Mouse (Mus musculus): Measurements from ENCODE around the gene Pkd2l1. TPM values are rescaled to one million over a fixed set of nuclear protein-coding genes. Genes with fewer than 3 reads are reported as not detected.

Pkd2l1 gene
- polyA plus RNA-seq, 1 experiment from 2014 or later = 0.15 TPM

DNA sequence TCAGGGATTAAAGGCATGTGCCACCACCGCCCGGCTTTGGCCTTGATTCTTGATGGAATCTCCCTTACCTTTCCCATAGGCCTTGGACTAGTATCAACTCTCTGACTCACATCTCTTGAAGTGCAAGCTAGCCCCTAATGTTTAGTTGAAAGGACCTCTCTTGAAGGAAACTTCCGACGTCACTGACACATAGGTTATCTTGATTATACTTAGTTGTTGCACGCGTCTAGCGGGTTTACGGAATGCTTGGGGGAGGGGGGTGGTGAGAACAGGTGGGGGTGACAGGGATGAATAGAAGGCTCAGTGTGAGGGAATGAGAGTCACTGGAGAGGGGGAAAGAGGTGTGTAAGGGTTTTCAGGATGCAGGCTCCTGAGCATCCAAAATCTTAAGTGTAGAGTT lies 45.3 kb downstream of the Pkd2l1 start:
- Histone ChIP-seq H3K27ac (ENCODE audit: low read depth, low read length) (no peak overlapping the region), H3K36me3 (ENCODE audit: control insufficient read depth, insufficient read depth, low read length) (peaks cover 23% of the 10 kb centered on the region), H3K27me3 (replicated peaks; ENCODE audit: control insufficient read depth, insufficient read depth, low read length) (no peaks in the 10 kb centered on the region), H3K4me3 (ENCODE audit: low read depth, low read length) (no peak overlapping the region), H3K9ac (ENCODE audit: low read length) (no peak overlapping the region), H3K9me3 (replicated peaks; ENCODE audit: control insufficient read depth, low read length) (no peaks in the 10 kb centered on the region), H3K4me1 (ENCODE audit: control insufficient read depth, insufficient read depth, low read length) (peaks cover 9% of the 10 kb centered on the region; the same call in 1 of the 2 replicates), H3K4me2 (ENCODE audit: low read length) (no peak overlapping the region; the same call in 1 of the 2 replicates)
- no peak for DNase-seq (ENCODE audit: low spot score)
- WGBS = 93% methylated on average over 8 of the region's 8 CpGs
- no peak for ATAC-seq

GRCm38 (mm10) chr19:44146568-44146879 lies 45.7 kb downstream of the Pkd2l1 start:
- no peak overlapping the region for H3K27ac ChIP-seq (ENCODE audit: low read depth, low read length)
- peak overlapping the region; percentile 67 for H3K4me3 ChIP-seq (ENCODE audit: low read depth, low read length)
- peak overlapping the region; percentile 74 for H3K4me2 ChIP-seq (ENCODE audit: low read length)
- peaks cover 9% of the 10 kb centered on the region; the same call in 1 of the 2 replicates for H3K4me1 ChIP-seq (ENCODE audit: control insufficient read depth, insufficient read depth, low read length)
- peak overlapping the region; percentile 77 for H3K9ac ChIP-seq (ENCODE audit: low read length)
- H3K27me3 ChIP-seq (replicated peaks; ENCODE audit: control insufficient read depth, insufficient read depth, low read length) = no peaks in the 10 kb centered on the region
- H3K9me3 ChIP-seq (replicated peaks; ENCODE audit: control insufficient read depth, low read length) = no peaks in the 10 kb centered on the region
- no peak for DNase-seq (ENCODE audit: low spot score)
- peak; percentile 65; the same call in 1 of the 2 replicates for ATAC-seq
- H3K36me3 ChIP-seq (ENCODE audit: control insufficient read depth, insufficient read depth, low read length) = peaks cover 26% of the 10 kb centered on the region
- WGBS = 66% methylated on average over 9 of the region's 9 CpGs

DNA sequence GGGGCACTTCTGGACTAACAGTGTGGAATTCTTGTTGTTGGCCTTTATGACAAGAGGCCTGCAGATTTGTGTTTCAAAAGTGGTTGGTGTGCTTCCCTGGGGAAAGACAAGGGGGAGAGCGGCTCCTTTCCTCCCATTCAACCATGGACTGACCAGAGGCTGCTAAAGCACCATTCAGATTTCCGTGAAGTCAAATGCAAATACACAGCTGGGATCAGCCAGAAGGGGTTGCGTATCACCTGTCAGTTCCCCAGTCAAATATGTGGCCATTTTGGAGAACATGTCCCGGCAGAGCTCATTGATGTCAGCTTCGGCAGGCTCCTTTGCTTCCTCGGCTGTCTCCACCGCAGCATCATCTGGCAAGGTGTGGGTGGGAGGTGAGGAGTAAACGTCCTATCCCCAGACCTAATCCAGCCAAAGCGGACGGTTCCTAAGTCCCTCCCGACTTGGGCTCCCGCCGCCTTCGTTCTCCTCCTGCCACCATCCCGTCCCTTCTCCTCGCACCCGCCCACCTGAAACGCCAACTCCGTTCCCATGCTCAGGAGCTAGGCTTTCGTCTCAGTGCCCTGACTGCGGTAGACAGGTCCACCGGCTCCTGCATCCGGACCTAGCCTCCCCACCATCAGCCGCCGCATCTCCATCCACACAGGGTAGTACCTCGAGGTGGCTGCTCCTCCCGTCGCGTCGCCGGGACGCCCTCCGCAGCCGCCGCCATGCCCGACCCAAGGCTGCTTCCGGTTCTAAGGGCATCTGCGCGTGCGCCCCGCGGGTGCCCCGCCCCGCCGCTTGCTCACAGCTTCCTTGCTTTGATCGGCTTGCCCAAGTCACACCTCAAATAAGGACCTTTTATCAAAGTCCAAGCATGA lies 46.3 kb downstream of the Pkd2l1 start, which contains the start of gene Bloc1s2:
Bloc1s2 (minus strand) TSS at position 745 of the 866 bp plus-strand sequence.
- Histone ChIP-seq H3K36me3 (ENCODE audit: control insufficient read depth, insufficient read depth, low read length) (peaks cover 31% of the 10 kb centered on the region), H3K9me3 (replicated peaks; ENCODE audit: control insufficient read depth, low read length) (no peaks in the 10 kb centered on the region), H3K9ac (ENCODE audit: low read length) (peak within 1 kb of the TSS; percentile 77), H3K4me1 (ENCODE audit: control insufficient read depth, insufficient read depth, low read length) (peaks cover 9% of the 10 kb centered on the region; the same call in 1 of the 2 replicates), H3K4me2 (ENCODE audit: low read length) (peak within 1 kb of the TSS; percentile 74), H3K27me3 (replicated peaks; ENCODE audit: control insufficient read depth, insufficient read depth, low read length) (no peaks in the 10 kb centered on the region), H3K4me3 (ENCODE audit: low read depth, low read length) (peak within 1 kb of the TSS; percentile 67), H3K27ac (ENCODE audit: low read depth, low read length) (peak within 1 kb of the TSS; percentile 27; the same call in 1 of the 2 replicates)
- 3% methylated on average over 46 of the region's 46 CpGs for WGBS
- peak; percentile 88 for DNase-seq (ENCODE audit: low spot score)
- ATAC-seq = peak; percentile 96

DNA sequence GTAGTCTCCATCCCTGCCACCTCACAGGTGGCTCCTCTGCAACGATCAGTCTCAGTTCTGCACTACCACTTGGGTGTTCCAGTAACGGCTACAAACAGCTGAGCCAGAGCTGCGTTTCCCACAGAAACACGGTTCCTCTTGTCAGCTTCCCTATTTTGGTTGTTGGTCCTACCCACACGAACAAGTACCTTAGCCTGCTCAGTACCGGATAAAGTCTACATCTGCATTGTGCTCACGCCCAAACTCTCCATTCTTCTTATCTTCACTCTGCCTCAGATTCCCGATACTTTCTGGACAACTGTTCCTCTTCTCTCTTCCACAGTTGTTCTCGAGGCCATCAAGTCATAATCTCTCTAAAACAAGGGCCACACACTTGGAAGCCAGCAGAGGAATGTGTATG lies 47.9 kb downstream of the Pkd2l1 start:
- H3K9ac ChIP-seq (ENCODE audit: low read length) = no peak overlapping the region
- DNase-seq (ENCODE audit: low spot score) (no peak), ATAC-seq (no peak)
- H3K9me3 ChIP-seq (replicated peaks; ENCODE audit: control insufficient read depth, low read length) = no peaks in the 10 kb centered on the region
- peaks cover 9% of the 10 kb centered on the region; the same call in 1 of the 2 replicates for H3K4me1 ChIP-seq (ENCODE audit: control insufficient read depth, insufficient read depth, low read length)
- no peak overlapping the region for H3K27ac ChIP-seq (ENCODE audit: low read depth, low read length)
- WGBS = 92% methylated on average over 9 of the region's 9 CpGs
- H3K4me3 ChIP-seq (ENCODE audit: low read depth, low read length) = no peak overlapping the region
- H3K27me3 ChIP-seq (replicated peaks; ENCODE audit: control insufficient read depth, insufficient read depth, low read length) = no peaks in the 10 kb centered on the region
- peaks cover 44% of the 10 kb centered on the region for H3K36me3 ChIP-seq (ENCODE audit: control insufficient read depth, insufficient read depth, low read length)
- no peak overlapping the region for H3K4me2 ChIP-seq (ENCODE audit: low read length)

DNA sequence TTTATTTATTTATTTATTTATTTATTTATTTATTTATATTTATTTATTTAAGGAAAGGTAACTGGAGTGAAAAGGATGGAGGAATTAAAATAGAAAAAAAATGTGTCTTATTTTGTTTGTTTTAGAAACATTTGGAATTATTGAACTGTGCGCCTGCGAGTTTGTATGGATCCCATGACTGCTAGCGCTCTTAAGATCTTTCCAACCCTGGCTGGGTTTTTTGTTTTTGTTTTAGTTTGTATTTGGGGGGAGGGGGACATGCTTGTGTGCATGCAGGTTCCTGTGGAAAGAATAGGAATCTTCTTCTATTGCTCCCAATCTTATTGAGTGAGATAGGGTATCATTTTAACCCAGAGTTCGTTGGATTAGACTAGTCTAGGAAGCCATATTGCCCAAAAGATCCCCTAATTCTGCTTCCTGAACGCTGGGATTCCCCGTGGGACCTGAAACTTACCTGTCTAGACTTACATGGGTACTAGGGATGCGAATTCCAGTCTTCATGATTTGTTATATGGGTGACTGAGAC lies 56.2 kb downstream of the Pkd2l1 start:
- 33% methylated on average over 7 of the region's 7 CpGs for WGBS
- Histone ChIP-seq H3K4me1 (ENCODE audit: control insufficient read depth, insufficient read depth, low read length) (peaks cover 6% of the 10 kb centered on the region), H3K4me3 (ENCODE audit: low read depth, low read length) (peak overlapping the region; percentile 56), H3K36me3 (ENCODE audit: control insufficient read depth, insufficient read depth, low read length) (peaks cover 39% of the 10 kb centered on the region), H3K27ac (ENCODE audit: low read depth, low read length) (no peak overlapping the region), H3K27me3 (replicated peaks; ENCODE audit: control insufficient read depth, insufficient read depth, low read length) (no peaks in the 10 kb centered on the region), H3K9ac (ENCODE audit: low read length) (peak overlapping the region; percentile 41; the same call in 1 of the 2 replicates), H3K4me2 (ENCODE audit: low read length) (peak overlapping the region; percentile 63), H3K9me3 (replicated peaks; ENCODE audit: control insufficient read depth, low read length) (no peaks in the 10 kb centered on the region)
- no peak for DNase-seq (ENCODE audit: low spot score)
- ATAC-seq = peak; percentile 42

DNA sequence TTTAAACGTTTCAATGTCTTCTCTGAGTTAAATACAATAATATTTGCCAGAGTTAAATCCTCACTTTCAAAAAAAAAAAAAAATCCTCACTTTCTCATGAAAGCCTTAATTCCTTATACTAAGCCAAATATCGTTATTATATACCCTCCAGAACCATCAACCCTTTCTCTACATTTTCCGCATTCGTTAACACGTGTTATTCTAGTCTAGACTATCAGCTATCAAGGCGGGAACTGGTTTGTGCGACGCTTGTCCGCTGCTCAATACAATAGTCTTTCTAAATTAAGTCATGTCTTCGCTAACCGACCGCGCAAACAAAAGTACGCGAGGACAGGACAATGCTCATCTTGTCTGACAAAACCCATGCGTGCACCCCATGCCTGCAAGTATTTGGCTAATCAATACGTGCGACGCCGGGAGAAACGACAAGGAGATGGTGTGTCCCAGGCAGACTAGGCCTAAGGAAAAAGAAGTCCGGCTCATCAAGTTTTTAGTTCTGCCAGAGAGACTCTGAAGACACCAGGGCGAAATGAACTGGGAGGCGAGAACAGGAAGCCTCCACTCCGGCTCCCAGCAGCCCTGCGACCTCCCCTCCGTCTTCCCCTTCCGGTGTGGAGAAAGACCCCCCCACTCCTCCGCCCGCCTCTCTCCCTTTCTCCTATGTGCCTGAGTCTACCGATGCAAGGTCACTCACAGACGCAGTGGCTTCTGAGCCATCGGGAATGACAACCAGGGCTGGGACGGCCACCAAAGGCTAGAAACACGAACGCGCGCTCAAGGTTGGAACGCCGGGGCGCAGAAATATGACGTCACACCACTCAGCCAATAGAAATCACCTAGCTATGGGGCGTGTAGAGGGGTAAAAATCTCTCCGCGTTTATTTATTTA lies 56.9 kb downstream of the Pkd2l1 start, which contains the start of gene Cwf19l1:
Cwf19l1 (minus strand) TSS at position 805 of the 888 bp plus-strand sequence.
- H3K9ac ChIP-seq (ENCODE audit: low read length) = peak within 1 kb of the TSS; percentile 65
- peak within 1 kb of the TSS; percentile 81 for H3K4me2 ChIP-seq (ENCODE audit: low read length)
- peaks cover 6% of the 10 kb centered on the region for H3K4me1 ChIP-seq (ENCODE audit: control insufficient read depth, insufficient read depth, low read length)
- H3K4me3 ChIP-seq (ENCODE audit: low read depth, low read length) = peak within 1 kb of the TSS; percentile 56
- ATAC-seq = peak; percentile 96
- peak; percentile 96 for DNase-seq (ENCODE audit: low spot score)
- H3K27me3 ChIP-seq (replicated peaks; ENCODE audit: control insufficient read depth, insufficient read depth, low read length) = no peaks in the 10 kb centered on the region
- peak within 1 kb of the TSS; percentile 93 for H3K27ac ChIP-seq (ENCODE audit: low read depth, low read length)
- peaks cover 41% of the 10 kb centered on the region for H3K36me3 ChIP-seq (ENCODE audit: control insufficient read depth, insufficient read depth, low read length)
- no peaks in the 10 kb centered on the region for H3K9me3 ChIP-seq (replicated peaks; ENCODE audit: control insufficient read depth, low read length)
- WGBS = under 1% methylated on average over 45 of the region's 45 CpGs

DNA sequence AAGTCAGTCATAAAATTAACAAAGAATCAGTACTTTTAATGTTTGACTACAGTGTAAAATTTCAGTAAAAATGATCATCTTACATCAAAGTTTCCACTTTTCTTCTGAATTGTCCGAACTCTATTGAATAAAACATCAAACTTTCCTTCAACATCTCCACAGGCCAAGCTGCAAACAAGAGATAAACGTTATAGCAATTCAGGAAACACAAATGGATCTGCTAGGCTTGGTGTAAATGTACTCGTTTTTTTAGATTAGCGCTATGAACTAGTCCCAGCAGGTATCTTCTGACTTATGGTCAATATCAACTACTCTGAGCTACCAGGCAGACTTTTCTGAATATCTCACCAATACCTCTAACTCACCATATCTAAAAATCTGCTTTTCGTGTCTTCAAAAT lies 59.3 kb downstream of the Pkd2l1 start:
- Histone ChIP-seq H3K36me3 (ENCODE audit: control insufficient read depth, insufficient read depth, low read length) (peaks cover 41% of the 10 kb centered on the region), H3K4me2 (ENCODE audit: low read length) (no peak overlapping the region), H3K27me3 (replicated peaks; ENCODE audit: control insufficient read depth, insufficient read depth, low read length) (no peaks in the 10 kb centered on the region), H3K9me3 (replicated peaks; ENCODE audit: control insufficient read depth, low read length) (no peaks in the 10 kb centered on the region), H3K4me1 (ENCODE audit: control insufficient read depth, insufficient read depth, low read length) (peaks cover 6% of the 10 kb centered on the region), H3K9ac (ENCODE audit: low read length) (no peak overlapping the region), H3K27ac (ENCODE audit: low read depth, low read length) (no peak overlapping the region), H3K4me3 (ENCODE audit: low read depth, low read length) (no peak overlapping the region)
- 94% methylated on average over 5 of the region's 5 CpGs for WGBS
- no peak for DNase-seq (ENCODE audit: low spot score)
- no peak for ATAC-seq

DNA sequence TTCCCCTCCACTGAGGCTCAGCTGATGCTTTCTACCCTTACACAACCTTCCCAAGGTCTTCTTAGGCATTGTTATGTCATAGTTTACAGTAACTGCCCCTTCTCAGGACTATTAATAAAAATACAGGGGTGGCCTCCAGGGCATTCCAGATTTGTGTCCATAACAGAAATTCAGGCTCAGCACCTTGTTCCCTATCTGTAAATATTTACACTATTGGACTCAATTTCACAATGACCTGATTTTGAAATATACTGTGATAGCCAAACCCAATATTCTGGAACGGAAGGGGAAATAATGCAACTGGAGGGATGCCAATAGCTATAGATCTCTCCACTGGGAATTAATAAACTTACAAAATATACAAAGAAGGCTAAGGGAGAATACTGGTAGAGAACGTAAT lies 63.7 kb downstream of the Pkd2l1 start:
- Histone ChIP-seq H3K4me2 (ENCODE audit: low read length) (no peak overlapping the region), H3K9ac (ENCODE audit: low read length) (no peak overlapping the region), H3K9me3 (replicated peaks; ENCODE audit: control insufficient read depth, low read length) (no peaks in the 10 kb centered on the region), H3K27ac (ENCODE audit: low read depth, low read length) (no peak overlapping the region), H3K4me1 (ENCODE audit: control insufficient read depth, insufficient read depth, low read length) (no peaks in the 10 kb centered on the region), H3K36me3 (ENCODE audit: control insufficient read depth, insufficient read depth, low read length) (peaks cover 81% of the 10 kb centered on the region), H3K27me3 (replicated peaks; ENCODE audit: control insufficient read depth, insufficient read depth, low read length) (no peaks in the 10 kb centered on the region), H3K4me3 (ENCODE audit: low read depth, low read length) (no peak overlapping the region)
- ATAC-seq (no peak), DNase-seq (ENCODE audit: low spot score) (no peak)
- whole genome bisulfite sequencing = 88% methylated on average over 2 of the region's 2 CpGs

Measured in forebrain, embryonic 14.5 days (tissue).